Mouse (Mus musculus) heart, adult 2 months (tissue): ENCODE measurements at regions not wholly inside any gene's neighbourhood (a gene's known extent, or its start where the extent isn't known, plus 50 kb on each side); places are given as distances from the start of the nearest gene placed in this dataset.

ENCODE experiments used
- DNase-seq, 2 experiments: peaks; one replicate each; pipeline ENCODE4 v3.0.0; 2021
- H3K27ac ChIP-seq: fragments of 200-600 bp; 2 replicates; pipeline ENCODE4 v1.8.1; 2022
- H3K27me3 ChIP-seq: fragments of 200-500 bp; 2 replicates; pipeline ENCODE4 v1.6.1; 2012; ENCODE audit warnings: mild to moderate bottlenecking, low read length, inconsistent platforms, mixed read lengths; ENCODE audit not compliant: control insufficient read depth, insufficient read depth
- H3K36me3 ChIP-seq: fragments of 200-500 bp; 2 replicates; pipeline ENCODE4 v1.6.1; 2012; ENCODE audit warnings: low read length, inconsistent platforms; ENCODE audit not compliant: control insufficient read depth, insufficient read depth
- H3K4me1 ChIP-seq: fragments of 200-500 bp; 2 replicates; pipeline ENCODE4 v1.6.1; 2011; ENCODE audit warnings: low read length; ENCODE audit not compliant: control insufficient read depth, insufficient read depth
- H3K4me3 ChIP-seq: fragments of 200-600 bp; 2 replicates; pipeline ENCODE4 v1.8.1; 2022
- H3K79me2 ChIP-seq: fragments of 200-500 bp; replicated peaks from 2 replicates; pipeline ENCODE4 v1.6.1; 2012; ENCODE audit warnings: mild to moderate bottlenecking, inconsistent platforms, low read length, moderate library complexity, mixed read lengths; ENCODE audit not compliant: control insufficient read depth, insufficient read depth
- H3K9ac ChIP-seq: fragments of 200-500 bp; 2 replicates; pipeline ENCODE4 v1.6.1; 2012; ENCODE audit warnings: low read depth, mild to moderate bottlenecking, control low read depth, inconsistent platforms, low read length, mixed read lengths
- CTCF ChIP-seq: fragments of 200-600 bp; IDR thresholded peaks from 2 replicates; pipeline ENCODE4 v1.8.1; 2022; ENCODE audit warnings: antibody characterized with exemption, mild to moderate bottlenecking, moderate library complexity
- EP300 ChIP-seq: fragments of 200-500 bp; IDR thresholded peaks from 2 replicates; pipeline ENCODE4 v1.6.1; 2011; ENCODE audit warnings: low read depth, low read length, control low read depth; ENCODE audit not compliant: insufficient read depth
- POLR2A ChIP-seq: fragments of 200-500 bp; IDR thresholded peaks from 2 replicates; pipeline ENCODE4 v1.6.1; 2011; ENCODE audit warnings: mild to moderate bottlenecking, low read depth, low read length, control low read depth; ENCODE audit not compliant: insufficient read depth
- WGBS: fragments of 180-500 bp; shearing (Covaris S2); methylation state at CpG from one replicate; pipeline ENCODE4 v1.1.7; 2018; 5-methylcytosine and 5-hydroxymethylcytosine counted together
- intact Hi-C: fragments of 180-260 bp; cut with DNase I; formaldehyde crosslinking; loops from one replicate; pipeline ENCODE4 v1.15.1; 2025

DNA sequence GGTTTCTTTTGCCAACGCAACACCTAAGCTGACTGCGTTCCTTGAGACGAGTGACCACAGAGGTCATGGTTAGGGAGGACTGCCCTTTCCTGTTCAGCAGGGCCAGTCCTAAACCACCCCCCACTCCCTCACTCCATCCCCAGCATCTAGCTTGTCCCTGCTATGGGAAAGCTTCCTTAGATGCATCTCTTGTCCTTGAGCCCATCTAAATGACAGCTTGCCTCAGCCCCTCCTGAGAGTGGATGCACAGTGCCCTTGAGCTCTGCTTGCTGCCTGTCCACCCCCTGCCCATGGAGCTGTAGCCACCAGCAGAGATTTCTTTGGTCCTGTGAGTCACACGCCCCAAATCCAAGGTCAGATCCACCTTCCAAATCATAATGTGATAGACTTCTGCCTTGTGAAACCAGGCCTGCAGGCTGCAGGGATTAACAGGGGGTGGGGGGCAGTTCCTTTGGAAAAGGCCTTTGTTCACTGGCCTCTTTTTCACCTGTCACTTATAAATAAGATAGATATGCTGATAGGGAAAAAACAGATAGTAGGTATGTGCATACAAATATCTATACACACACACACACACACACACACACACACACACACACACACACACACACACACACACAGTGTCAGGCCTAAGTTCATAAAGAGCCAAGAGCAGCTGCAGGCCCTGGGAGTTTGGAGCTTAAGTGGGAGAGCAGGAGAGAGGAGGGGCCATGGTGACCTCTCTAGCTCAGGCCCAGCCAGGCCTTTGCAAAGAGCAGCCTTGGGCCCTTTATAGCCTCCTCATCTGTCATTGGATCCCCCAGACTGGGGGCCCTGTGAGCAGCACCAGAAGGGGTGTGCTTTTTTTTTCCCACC lies 56.4 kb upstream of the Adra2c start:
- H3K27me3 ChIP-seq = no peaks in the 10 kb centered on the region
- H3K4me1 ChIP-seq = no peaks in the 10 kb centered on the region
- H3K27ac ChIP-seq = no peak overlapping the region
- H3K79me2 ChIP-seq = no peaks in the 10 kb centered on the region
- H3K9ac ChIP-seq = no peak overlapping the region
- H3K36me3 ChIP-seq = no peaks in the 10 kb centered on the region
- no peak overlapping the region for H3K4me3 ChIP-seq
- WGBS = 80% methylated on average over 4 of the region's 4 CpGs
- intact Hi-C loops = no loop called here
- no peak for TF ChIP-seq POLR2A
- no peak for TF ChIP-seq EP300
- no peak for TF ChIP-seq CTCF
- no peak for DNase-seq

DNA sequence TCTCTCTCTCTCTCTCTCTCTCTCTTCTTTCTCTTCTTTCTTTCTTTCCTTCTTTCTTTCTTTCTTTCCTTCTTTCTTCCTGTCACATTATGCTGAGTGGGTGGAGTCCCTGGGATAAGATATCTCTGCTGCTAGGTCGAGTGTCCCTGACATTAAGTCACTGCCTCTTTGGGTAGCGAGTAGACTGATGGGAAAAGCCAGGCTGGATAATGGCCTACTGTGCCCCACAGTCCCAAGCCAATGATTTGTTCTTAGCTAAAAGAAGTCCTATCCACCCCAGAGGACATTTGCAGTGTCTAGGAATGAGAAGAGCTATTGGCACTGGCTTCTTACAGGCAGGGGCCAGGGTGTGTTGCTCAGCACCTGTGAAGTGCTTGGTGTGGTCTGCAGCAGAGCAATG lies 61.8 kb upstream of the Adra2c start:
- no peaks in the 10 kb centered on the region for H3K4me1 ChIP-seq

DNA sequence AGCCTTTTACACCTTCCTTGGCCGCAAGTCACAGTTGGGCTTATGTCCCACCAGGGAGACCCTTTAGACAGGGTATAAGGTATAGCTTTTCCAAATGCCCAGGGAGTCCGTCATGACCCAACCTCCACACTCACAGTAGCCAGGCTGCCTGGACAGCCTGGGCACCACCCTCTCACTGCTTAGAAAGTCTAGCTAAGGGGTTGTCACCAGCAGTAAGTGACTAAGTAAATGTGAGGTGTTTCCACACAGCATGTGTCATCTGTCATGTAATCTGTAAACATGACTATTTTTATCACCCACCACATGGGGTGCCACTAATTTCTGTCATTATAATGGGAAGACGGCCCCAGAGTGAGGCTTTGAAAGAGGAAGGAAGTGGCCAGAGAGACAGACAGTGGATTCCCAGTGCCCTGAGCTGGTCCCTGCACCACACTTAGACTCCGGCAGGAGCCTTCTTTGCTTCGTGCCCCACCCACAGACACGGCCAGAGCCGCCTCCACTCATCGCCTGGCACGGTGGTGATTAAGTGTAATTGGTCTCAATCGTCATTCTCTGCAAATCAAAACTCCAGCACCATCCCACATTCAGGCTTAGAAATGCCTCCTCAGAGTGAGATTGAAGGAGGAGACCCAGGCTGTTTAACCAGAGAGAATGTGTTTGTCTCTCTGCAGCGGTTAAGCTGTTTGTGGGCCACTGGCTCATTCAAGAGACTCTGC lies 62.5 kb upstream of the Adra2c start:
- TF ChIP-seq CTCF (no peak), EP300 (no peak), POLR2A (no peak)
- H3K4me1 ChIP-seq = no peaks in the 10 kb centered on the region
- no peaks in the 10 kb centered on the region for H3K27me3 ChIP-seq
- no peak for DNase-seq
- H3K79me2 ChIP-seq = no peaks in the 10 kb centered on the region
- no peak overlapping the region for H3K9ac ChIP-seq
- 50% methylated on average over 11 of the region's 11 CpGs for WGBS
- H3K27ac ChIP-seq = no peak overlapping the region
- no peak overlapping the region for H3K4me3 ChIP-seq
- no peaks in the 10 kb centered on the region for H3K36me3 ChIP-seq
- intact Hi-C loops = no loop called here

More for the DNA sequence above, 61.8 kb upstream of the Adra2c start:
- TF ChIP-seq POLR2A = no peak
- TF ChIP-seq CTCF = no peak
- 36% methylated on average over 2 of the region's 2 CpGs for WGBS
- no peaks in the 10 kb centered on the region for H3K27me3 ChIP-seq
- H3K9ac ChIP-seq = no peak overlapping the region
- DNase-seq = no peak
- H3K36me3 ChIP-seq = no peaks in the 10 kb centered on the region
- H3K27ac ChIP-seq = no peak overlapping the region
- H3K79me2 ChIP-seq = no peaks in the 10 kb centered on the region
- intact Hi-C loops = no loop called here
- no peak overlapping the region for H3K4me3 ChIP-seq

DNA sequence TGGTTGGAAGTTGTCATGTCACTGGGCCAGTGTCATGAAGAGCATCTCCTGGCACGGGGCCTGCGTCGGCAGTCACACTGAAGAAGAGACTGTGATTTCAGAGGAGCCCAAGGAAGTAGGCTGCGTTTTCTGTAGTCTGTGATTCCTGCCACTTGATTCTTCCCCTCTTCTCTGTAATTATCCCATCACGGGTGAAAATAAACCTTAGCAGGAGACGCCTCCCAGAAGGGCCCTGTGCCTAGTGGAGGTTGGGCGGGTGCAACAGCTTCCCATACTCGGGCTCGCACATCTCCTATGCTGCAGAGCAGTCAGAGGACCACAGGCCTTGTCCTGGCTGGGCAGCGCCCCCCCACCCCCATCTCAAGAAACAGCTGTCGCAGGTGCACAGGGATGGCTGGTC lies 63.1 kb upstream of the Adra2c start:
- Histone ChIP-seq H3K4me3 (no peak overlapping the region), H3K4me1 (no peaks in the 10 kb centered on the region), H3K36me3 (no peaks in the 10 kb centered on the region), H3K79me2 (no peaks in the 10 kb centered on the region), H3K9ac (no peak overlapping the region), H3K27me3 (no peaks in the 10 kb centered on the region), H3K27ac (no peak overlapping the region)
- intact Hi-C loops = no loop called here
- WGBS = 88% methylated on average over 11 of the region's 11 CpGs
- no peak for DNase-seq
- TF ChIP-seq POLR2A (no peak), EP300 (no peak), CTCF (no peak)

DNA sequence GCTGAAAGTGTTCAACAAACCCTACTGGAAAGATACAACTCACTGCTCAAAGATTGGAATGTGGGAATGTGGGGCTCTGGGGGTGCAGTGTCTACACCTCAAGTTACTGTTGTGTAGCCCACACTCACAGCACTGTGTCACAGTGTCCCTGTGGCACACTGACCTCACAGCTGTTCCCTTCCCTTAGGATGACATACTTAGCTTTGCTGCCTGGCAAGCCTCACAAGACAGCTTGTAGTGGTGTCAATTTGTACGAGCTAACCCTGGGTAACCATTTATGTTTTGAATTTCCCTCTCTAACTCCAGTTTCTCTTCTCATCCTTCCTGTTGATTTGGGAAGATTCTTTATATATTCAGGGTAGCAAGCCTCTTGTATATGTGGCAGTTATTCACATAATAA lies 68.8 kb upstream of the Adra2c start:
- no peaks in the 10 kb centered on the region for H3K79me2 ChIP-seq
- no peak overlapping the region for H3K4me3 ChIP-seq
- WGBS = 23% methylated on average over 1 of the region's 1 CpGs
- no peaks in the 10 kb centered on the region for H3K36me3 ChIP-seq
- no peaks in the 10 kb centered on the region for H3K4me1 ChIP-seq
- no peak overlapping the region for H3K27ac ChIP-seq
- no peaks in the 10 kb centered on the region for H3K27me3 ChIP-seq
- DNase-seq = no peak
- intact Hi-C loops = no loop called here
- no peak overlapping the region for H3K9ac ChIP-seq
- no peak for TF ChIP-seq CTCF
- TF ChIP-seq EP300 = no peak
- no peak for TF ChIP-seq POLR2A

DNA sequence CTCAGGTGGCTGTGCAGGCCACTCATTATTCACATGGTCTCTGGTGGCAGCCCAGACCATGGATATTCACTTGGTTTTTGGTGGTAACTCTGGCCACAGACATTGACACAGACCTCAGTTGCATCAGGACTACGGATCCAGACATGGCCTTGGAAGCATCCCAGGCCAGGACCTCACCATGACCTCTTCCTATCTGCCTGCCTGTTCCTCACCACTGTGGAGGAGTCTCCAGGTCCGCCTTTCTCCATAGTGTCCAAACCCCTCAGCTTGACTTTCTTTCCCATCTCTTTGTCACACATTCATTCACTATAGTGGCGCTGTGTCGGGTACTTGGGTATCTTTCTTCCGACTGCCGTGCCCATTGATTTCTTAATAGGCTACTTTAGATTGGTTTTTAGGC lies 74.1 kb upstream of the Adra2c start:
- no peak for DNase-seq
- H3K9ac ChIP-seq = no peak overlapping the region
- H3K4me3 ChIP-seq = no peak overlapping the region
- no peaks in the 10 kb centered on the region for H3K36me3 ChIP-seq
- H3K27ac ChIP-seq = no peak overlapping the region
- WGBS = 90% methylated on average over 6 of the region's 6 CpGs
- TF ChIP-seq CTCF (no peak), EP300 (no peak), POLR2A (no peak)
- intact Hi-C loops = no loop called here
- no peaks in the 10 kb centered on the region for H3K79me2 ChIP-seq
- no peaks in the 10 kb centered on the region for H3K4me1 ChIP-seq
- no peaks in the 10 kb centered on the region for H3K27me3 ChIP-seq
